Comparison of ENCODE assay signal across 13 mouse cellular contexts in genomic region chr6:72937859-72938258, GRCm38 (mm10). TPM values are rescaled to one million over a fixed set of nuclear protein-coding genes. Genes with fewer than 3 reads are reported as not detected.
A peak's percentile ranks its signal among the peaks of the same experiment; 100 is the strongest.
DNase-seq lines count a peak whose midpoint lies in the region; ATAC-seq and TF ChIP-seq lines count a peak whose summit lies in the region.
"Had no signal": no experiment of that assay in that cellular context is flagged by ENCODE, and none has a peak within 500 bp of the region (broad histone marks: within the 10 kb centered on the region; RNA-seq: fewer than 3 reads in every experiment).

No protein-coding gene starts in this region.

- no peak overlapping the region; the same call in 1 of the 2 replicates for H3K4me2 ChIP-seq in intestine, embryonic 15.5 days (replicated peaks)
- H3K4me2 ChIP-seq: heart, embryonic 12.5 days had no signal

- H3K36me3 ChIP-seq in liver, adult 2 months (ENCODE audit: control insufficient read depth, insufficient read depth, low read length): no peaks in the 10 kb centered on the region
- no peaks in the 10 kb centered on the region for H3K36me3 ChIP-seq in intestine, embryonic 15.5 days
- H3K36me3 ChIP-seq: heart, embryonic 12.5 days; midbrain, embryonic 10.5 days had no signal

- no peak for TF ChIP-seq POLR2A in liver, adult 2 months (IDR thresholded peaks at IDR 0.05; ENCODE audit: extremely low read depth, insufficient read depth, low read length)

- no peak overlapping the region for H3K4me3 ChIP-seq in liver, adult 2 months (ENCODE audit: insufficient read depth, low read depth, low read length)
- H3K4me3 ChIP-seq in left cerebral cortex, adult 2 months: no peak overlapping the region
- H3K4me3 ChIP-seq in intestine, embryonic 15.5 days (replicated peaks): no peak overlapping the region
- H3K4me3 ChIP-seq: heart, embryonic 12.5 days; midbrain, embryonic 10.5 days had no signal

- peaks cover 3% of the 10 kb centered on the region; the same call in 1 of the 2 replicates for H3K4me1 ChIP-seq in liver, adult 2 months (ENCODE audit: control insufficient read depth, insufficient read depth, low read length)
- H3K4me1 ChIP-seq in intestine, embryonic 15.5 days (replicated peaks): no peaks in the 10 kb centered on the region
- H3K4me1 ChIP-seq: heart, embryonic 12.5 days; midbrain, embryonic 10.5 days had no signal

- 0 out of 2 replicates have a peak, but pooled peaks have one; percentile 23 for ATAC-seq in megakaryocyte-erythroid progenitor cell, adult 5-6 weeks (replicated peaks; ENCODE audit: low FRiP score, low TSS enrichment, poor library complexity, severe bottlenecking)
- ATAC-seq in intestine, embryonic 15.5 days: no peak
- ATAC-seq: hindbrain, postnatal 0 days had no signal

- TF ChIP-seq CTCF in liver, adult 2 months (IDR thresholded peaks at IDR 0.05; ENCODE audit: low read depth, low read length): no peak
- TF ChIP-seq CTCF in left cerebral cortex, adult 2 months (IDR thresholded peaks at IDR 0.05): no peak

- no peak overlapping the region for H3K9ac ChIP-seq in liver, adult 2 months (ENCODE audit: low read depth, low read length)
- H3K9ac ChIP-seq in intestine, embryonic 15.5 days: no peak overlapping the region
- H3K9ac ChIP-seq: heart, embryonic 12.5 days had no signal

- DNase-seq in liver, adult 2 months (ENCODE audit: extremely low read depth, low read depth, low spot score): peak; percentile 11
- DNase-seq in liver: no peak
- peak; percentile 74 for DNase-seq in CD4-positive helper T cell, adult 2 months (ENCODE audit: low read depth, low spot score)
- peak; percentile 80 for DNase-seq in induced T-regulatory cell, adult 2 months (ENCODE audit: low read depth)
- DNase-seq in left cerebral cortex, adult 2 months (ENCODE audit: extremely low spot score in 1 of 2, low spot score in 2 of 2): no peak
- no peak for DNase-seq in c-Kit-positive CD71-positive TER-119-positive erythroid progenitor cells, embryonic 14.5 days (ENCODE audit: low spot score)
- DNase-seq: kidney, postnatal 25 days; thymus, postnatal 36 days had no signal

- H3K9me3 ChIP-seq in intestine, embryonic 15.5 days: no peaks in the 10 kb centered on the region
- H3K9me3 ChIP-seq: midbrain, embryonic 10.5 days had no signal

- intact Hi-C loops in left cerebral cortex, adult 2 months (cut with DNase I): loop anchor here (5.0 kb wide), 1 partner anchor 289 kb away; no protein-coding TSS in a partner anchor

- no peaks in the 10 kb centered on the region for H3K79me2 ChIP-seq in liver, adult 2 months (ENCODE audit: control insufficient read depth, insufficient read depth, low read length)

- WGBS in liver, adult 2 months: 56% methylated on average over 5 of the region's 5 CpGs
- 67% methylated on average over 5 of the region's 5 CpGs for WGBS in intestine, embryonic 15.5 days

- no peaks in the 10 kb centered on the region for H3K27me3 ChIP-seq in liver, adult 2 months (ENCODE audit: control insufficient read depth, insufficient read depth, low read length)
- H3K27me3 ChIP-seq in intestine, embryonic 15.5 days (replicated peaks): no peaks in the 10 kb centered on the region
- H3K27me3 ChIP-seq: heart, embryonic 12.5 days had no signal

- no peak overlapping the region for H3K27ac ChIP-seq in liver, adult 2 months (replicated peaks; ENCODE audit: insufficient read depth, low read depth, low read length)
- no peak overlapping the region for H3K27ac ChIP-seq in left cerebral cortex, adult 2 months
- H3K27ac ChIP-seq in intestine, embryonic 15.5 days: no peak overlapping the region
- H3K27ac ChIP-seq: hindbrain, postnatal 0 days; midbrain, embryonic 10.5 days had no signal

RNA-seq across cellular contexts. Expression of gene Tmsb10, which starts 20.7 kb away (rescaled TPM):
- total RNA-seq in liver, adult 2 months (2014; rRNA removed): 5.0 and 5.4 TPM in 2 replicates
- 5.2 and 7.1 TPM in 2 replicates for polyA plus RNA-seq in liver, adult 2 months (2012; rRNA removed)
- 259 and 304 TPM in 2 replicates for total RNA-seq in megakaryocyte-erythroid progenitor cell, adult 5-6 weeks (2014; fragmentation: Nextera tagmentation)
- 303 and 381 TPM in 2 replicates for total RNA-seq in megakaryocyte-erythroid progenitor cell, adult 5-6 weeks (2017)
- 100 to 1,000 TPM; 429 to 476 TPM for total RNA-seq in left cerebral cortex, adult 2 months (2021)
- 1,739 and 2,151 TPM in 2 replicates for polyA plus RNA-seq in intestine, embryonic 15.5 days (2015; fragmentation: Nextera tagmentation; extraction: Ambion mirVana)

RNA-seq across cellular contexts. Expression of gene Kcmf1, which starts 38.1 kb away (rescaled TPM):
- total RNA-seq in liver, adult 2 months (2014; rRNA removed): 38.6 and 56.6 TPM in 2 replicates
- polyA plus RNA-seq in liver, adult 2 months (2012; rRNA removed): 92.0 and 107 TPM in 2 replicates
- 46.9 and 63.7 TPM in 2 replicates for total RNA-seq in megakaryocyte-erythroid progenitor cell, adult 5-6 weeks (2014; fragmentation: Nextera tagmentation)
- 77.1 and 105 TPM in 2 replicates for total RNA-seq in megakaryocyte-erythroid progenitor cell, adult 5-6 weeks (2017)
- total RNA-seq in left cerebral cortex, adult 2 months (2021): 10 to 100 TPM; 66.0 to 72.0 TPM
- 42.2 and 46.4 TPM in 2 replicates for polyA plus RNA-seq in intestine, embryonic 15.5 days (2015; fragmentation: Nextera tagmentation; extraction: Ambion mirVana)

Comparison
In these comparisons a context has a peak if more than half of its experiments do, and no peak if none do; other contexts are left out.
1. DNase-seq: peak in liver, adult 2 months (single experiment), CD4-positive helper T cell, adult 2 months (single experiment) and induced T-regulatory cell, adult 2 months (single experiment); none in liver (single experiment), left cerebral cortex, adult 2 months (0 of 2) and c-Kit-positive CD71-positive TER-119-positive erythroid progenitor cells, embryonic 14.5 days (single experiment).
2. RNA of gene Tmsb10, which starts 20.7 kb away (total RNA-seq): 429 to 476 TPM in left cerebral cortex, adult 2 months and 259 to 381 TPM in megakaryocyte-erythroid progenitor cell, adult 5-6 weeks; 5.0 to 5.4 TPM in liver, adult 2 months; every median in the first group is over 10 times any median in the second.